Mouse (Mus musculus): ENCODE measurements around the gene Crls1.

DNA sequence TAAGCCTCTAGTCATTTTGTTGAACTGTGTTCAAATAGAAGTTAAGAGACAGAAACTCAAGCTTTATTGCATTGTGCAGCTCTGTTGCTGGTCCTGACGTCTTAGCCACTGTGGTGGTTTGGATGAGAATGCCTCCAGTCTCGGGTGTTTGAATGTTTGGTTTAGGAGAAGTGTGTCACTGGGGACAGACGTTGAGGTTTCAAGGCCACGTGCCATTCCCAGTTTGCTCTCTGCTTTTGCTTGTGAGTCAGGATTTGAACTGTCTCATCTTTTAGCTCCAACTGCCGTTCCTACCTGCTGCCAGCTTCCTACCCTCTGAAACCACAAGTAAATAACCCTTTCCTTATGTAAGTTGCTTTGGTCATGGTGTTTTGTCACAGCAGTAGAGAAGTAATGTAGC is 21.1 kb downstream of the Crls1 start:
- TF ChIP-seq TAL1 (conservative IDR thresholded peaks at IDR 0.05; ENCODE audit: low read depth, low read length) (no peak), GATA1 (IDR thresholded peaks at IDR 0.05; ENCODE audit: borderline replicate concordance, low read length) (no peak), CTCF (IDR thresholded peaks at IDR 0.05; ENCODE audit: low read depth, low read length) (no peak), POLR2AphosphoS5 (IDR thresholded peaks at IDR 0.05; ENCODE audit: insufficient replicate concordance, low read depth, low read length) (no peak)
